Mouse (Mus musculus) ovary, postnatal 36 days (tissue): ENCODE results near the gene Fam13c.

Source experiments
- DNase-seq: peaks from one replicate; pipeline ENCODE4 v3.0.0; 2022; ENCODE audit warnings: low spot score, mixed read lengths

Fam13c gene

GRCm38 (mm10) chr10:70599126-70599924 lies 159.0 kb downstream of the Fam13c start:
- DNase-seq, result peak; percentile 66

GRCm38 (mm10) chr10:70599925-70600305 lies 159.6 kb downstream of the Fam13c start:
- DNase-seq, result no peak
